Mouse (Mus musculus): Measurements from ENCODE around the gene Pgd. TPM values are rescaled to one million over a fixed set of nuclear protein-coding genes. Genes with fewer than 3 reads are reported as not detected.
"Not testable (repeated sequence)": the region's sequence is repeated elsewhere in the genome, so short reads cannot be mapped to it uniquely, and the experiment has no call there.

Gene Pgd
- total RNA-seq, 2 experiments from 2014 or later = 33.1 to 33.5 TPM

GRCm38 (mm10) chr4:149170394-149170931, 3.9 kb upstream of the Pgd start:
- DNase-seq (ENCODE audit: low spot score in 2 of 2) = no peak

GRCm38 (mm10) chr4:149169926-149170325, 3.4 kb upstream of the Pgd start:
- DNase-seq (ENCODE audit: low spot score in 2 of 2); intact Hi-C loops (cut with DNase I): not testable (repeated sequence)

More at GRCm38 (mm10) chr4:149170394-149170931, 3.9 kb upstream of the Pgd start:
- intact Hi-C loops (cut with DNase I) = no loop called here

DNA sequence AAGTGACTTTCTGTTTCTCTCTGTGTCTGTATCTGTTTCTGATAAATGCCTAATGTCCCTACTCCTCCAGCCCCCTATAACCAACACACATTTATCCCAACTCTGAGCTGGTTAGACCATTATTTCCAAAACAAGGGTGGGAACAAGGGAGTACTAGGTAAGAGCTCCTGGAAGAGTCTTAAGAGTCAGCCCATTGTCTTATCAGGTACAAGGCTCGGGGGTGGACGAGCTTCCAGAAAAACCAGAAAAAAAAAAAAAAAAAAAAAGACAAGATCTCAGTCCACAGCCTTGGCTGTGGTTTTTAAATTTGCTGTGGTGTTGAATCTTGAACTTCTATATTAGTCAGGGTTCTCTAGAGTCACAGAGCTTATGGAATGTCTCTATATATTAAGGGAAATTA, 1.4 kb upstream of the Pgd start:
- DNase-seq (ENCODE audit: low spot score in 2 of 2) = no peak
- intact Hi-C loops (cut with DNase I) = no loop called here

- peak in 1 of 2 experiments; percentile 40 for DNase-seq (ENCODE audit: low spot score in 2 of 2)
- intact Hi-C loops (cut with DNase I) = no loop called here
Measured at GRCm38 (mm10) chr4:149166957-149167611, 513 bp upstream of the Pgd start.

GRCm38 (mm10) chr4:149164150-149164549, 2.4 kb downstream of the Pgd start:
- no peak for DNase-seq (ENCODE audit: low spot score in 2 of 2)
- intact Hi-C loops (cut with DNase I) = no loop called here

DNA sequence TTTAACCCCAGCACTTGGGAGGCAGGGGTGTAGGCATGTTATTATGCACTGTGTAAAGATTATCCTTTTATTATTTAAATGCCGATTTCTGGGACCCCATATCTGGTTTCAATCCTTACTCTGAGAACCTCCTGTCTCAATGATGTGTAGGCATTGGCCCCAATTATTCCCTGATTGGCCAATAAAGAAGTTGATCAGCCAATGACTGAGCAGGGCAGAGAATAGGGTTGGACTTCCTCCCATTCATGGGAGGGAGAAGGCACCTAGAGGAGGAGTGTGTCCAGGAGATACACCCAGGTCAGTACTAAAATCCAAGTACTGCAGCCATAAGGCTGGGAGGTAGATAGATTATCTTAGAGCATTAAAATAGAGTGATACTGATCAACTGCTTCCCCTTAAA, 3.4 kb downstream of the Pgd start:
- intact Hi-C loops (cut with DNase I) = no loop called here
- no peak for DNase-seq (ENCODE audit: low spot score in 2 of 2)

GRCm38 (mm10) chr4:149161166-149161565, 5.4 kb downstream of the Pgd start:
- intact Hi-C loops (cut with DNase I) = no loop called here
- DNase-seq (ENCODE audit: low spot score in 2 of 2) = no peak

- no peak for DNase-seq (ENCODE audit: low spot score in 2 of 2)
- intact Hi-C loops (cut with DNase I) = no loop called here
Measured at GRCm38 (mm10) chr4:149159891-149160290, 6.7 kb downstream of the Pgd start.

DNA sequence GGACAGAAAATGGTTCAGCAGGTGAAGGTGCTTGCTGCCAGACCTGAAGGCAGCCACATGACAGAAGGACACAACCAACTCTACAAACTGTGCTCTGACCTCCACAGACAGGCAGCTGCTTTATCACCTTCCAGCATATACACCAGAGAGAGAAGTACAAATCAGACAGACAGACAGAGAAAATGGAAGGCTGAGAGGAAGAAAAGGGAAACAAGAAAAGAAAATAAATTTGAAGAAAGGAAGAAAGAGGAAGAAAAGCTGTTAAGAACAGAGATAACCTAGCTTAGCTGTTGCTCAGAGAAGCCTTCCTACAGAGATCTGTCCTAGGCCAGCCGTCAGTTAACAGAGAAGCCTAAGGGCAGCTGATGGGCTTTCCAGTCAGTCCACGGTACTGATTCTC, 7.4 kb downstream of the Pgd start:
- no peak for DNase-seq (ENCODE audit: low spot score in 2 of 2)
- intact Hi-C loops (cut with DNase I) = no loop called here

- DNase-seq (ENCODE audit: low spot score in 2 of 2) = no peak
- intact Hi-C loops (cut with DNase I) = no loop called here
Measured at GRCm38 (mm10) chr4:149157415-149157973, 9.1 kb downstream of the Pgd start.

DNA sequence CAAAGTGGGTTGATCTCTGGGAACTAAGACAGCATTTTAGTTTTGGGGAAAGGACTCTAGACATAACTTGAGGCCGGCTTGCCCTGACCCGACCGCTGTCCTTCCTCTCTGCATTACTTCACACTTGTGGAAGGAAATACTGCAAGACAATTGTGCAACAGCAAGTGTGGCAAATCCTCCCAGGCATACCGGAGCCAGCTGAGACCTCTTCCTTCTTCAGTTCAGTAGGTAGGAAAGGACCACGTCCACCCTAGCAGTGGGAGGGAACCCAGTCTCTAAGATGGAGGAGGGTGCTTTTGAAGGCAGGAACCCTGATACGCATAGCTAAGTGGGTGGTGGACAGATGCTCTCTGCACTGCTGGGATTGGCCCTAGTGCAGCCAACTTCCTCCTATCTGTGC, 10.9 kb downstream of the Pgd start:
- intact Hi-C loops (cut with DNase I) = no loop called here
- no peak for DNase-seq (ENCODE audit: low spot score in 2 of 2)

DNA sequence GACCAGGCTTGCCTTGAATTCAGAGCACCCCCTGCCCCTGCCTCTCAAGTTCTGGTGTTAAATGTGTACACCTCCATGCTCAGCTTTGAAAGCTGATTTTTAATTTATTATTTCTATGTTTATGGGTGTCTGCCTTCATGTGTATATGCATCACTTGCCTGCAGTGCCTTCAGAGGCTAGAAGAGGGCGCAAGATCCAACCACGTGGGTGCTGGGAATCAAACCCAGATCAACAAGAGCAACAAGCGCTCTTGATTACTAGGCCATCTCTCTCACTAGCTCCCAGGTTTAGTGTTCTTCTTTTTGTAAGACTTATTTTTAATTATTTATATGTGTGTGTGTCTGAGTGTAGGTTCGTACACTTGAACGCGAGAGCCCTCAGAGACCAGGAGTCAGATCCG, 11.7 kb downstream of the Pgd start:
- DNase-seq (ENCODE audit: low spot score in 2 of 2) = no peak
- intact Hi-C loops (cut with DNase I) = no loop called here

- intact Hi-C loops (cut with DNase I) = no loop called here
- DNase-seq (ENCODE audit: low spot score in 2 of 2) = no peak
Measured at GRCm38 (mm10) chr4:149150721-149151120, 15.8 kb downstream of the Pgd start.

DNA sequence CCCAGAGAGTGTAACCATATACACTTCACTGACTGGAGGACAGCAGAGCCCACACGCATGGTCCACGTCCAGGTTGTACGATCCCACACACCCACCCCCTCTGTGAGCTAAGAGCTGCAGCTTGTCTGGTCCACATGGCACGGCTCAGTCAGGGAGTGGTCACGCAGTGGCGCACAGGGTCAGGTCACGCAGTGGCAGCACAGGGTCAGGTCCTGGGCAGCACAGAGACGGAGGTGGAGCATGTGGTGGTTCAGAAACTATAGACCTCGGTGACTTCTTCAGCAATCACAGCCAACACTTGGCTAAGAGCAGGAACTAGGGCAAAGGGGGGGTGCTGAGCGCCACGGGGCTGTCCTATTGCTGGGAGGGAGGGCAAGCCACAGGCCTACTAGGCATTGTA, 16.3 kb downstream of the Pgd start:
- intact Hi-C loops (cut with DNase I) = no loop called here
- no peak for DNase-seq (ENCODE audit: low spot score in 2 of 2)

DNA sequence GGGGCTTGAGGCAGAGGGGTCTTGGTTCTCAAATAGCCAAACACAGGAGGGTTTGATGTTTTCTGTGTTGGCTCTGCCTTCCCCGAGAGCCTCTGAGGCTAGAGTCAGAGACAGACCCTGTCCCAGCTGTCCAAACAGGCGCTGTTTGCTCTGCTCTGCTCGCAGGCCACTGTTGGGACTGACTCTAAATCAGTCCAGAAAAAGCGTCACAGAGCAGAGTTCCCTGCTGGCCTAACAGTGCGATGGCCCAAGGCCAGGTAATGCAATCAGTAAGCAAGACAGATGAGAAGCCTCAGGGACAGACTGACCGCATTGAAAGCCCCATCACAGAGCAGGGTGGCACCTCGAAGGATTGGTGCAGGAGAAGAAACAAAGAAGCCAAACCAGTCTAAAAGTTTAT, 17.0 kb downstream of the Pgd start:
- intact Hi-C loops (cut with DNase I) = no loop called here
- no peak for DNase-seq (ENCODE audit: low spot score in 2 of 2)

DNA sequence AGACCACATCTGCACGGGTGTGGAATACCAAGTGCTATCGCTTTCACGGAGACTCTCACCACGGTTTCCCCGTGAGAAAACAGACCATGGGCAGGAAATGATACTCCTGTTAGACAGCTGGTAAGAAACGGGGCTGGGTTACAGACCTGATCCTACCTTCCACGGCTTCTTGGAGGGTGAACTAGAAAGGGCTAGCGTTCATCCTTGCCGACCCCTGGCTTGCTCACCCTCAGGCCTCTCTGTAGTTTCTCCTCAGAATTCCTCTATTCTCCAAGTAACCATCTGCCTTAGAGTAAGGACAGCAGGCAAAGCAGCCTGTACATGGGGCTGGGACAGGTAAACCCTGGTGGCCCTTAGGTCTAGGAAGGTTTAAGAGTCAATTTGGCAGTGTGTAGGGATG, 17.4 kb downstream of the Pgd start:
- no peak for DNase-seq (ENCODE audit: low spot score in 2 of 2)
- intact Hi-C loops (cut with DNase I) = no loop called here

DNA sequence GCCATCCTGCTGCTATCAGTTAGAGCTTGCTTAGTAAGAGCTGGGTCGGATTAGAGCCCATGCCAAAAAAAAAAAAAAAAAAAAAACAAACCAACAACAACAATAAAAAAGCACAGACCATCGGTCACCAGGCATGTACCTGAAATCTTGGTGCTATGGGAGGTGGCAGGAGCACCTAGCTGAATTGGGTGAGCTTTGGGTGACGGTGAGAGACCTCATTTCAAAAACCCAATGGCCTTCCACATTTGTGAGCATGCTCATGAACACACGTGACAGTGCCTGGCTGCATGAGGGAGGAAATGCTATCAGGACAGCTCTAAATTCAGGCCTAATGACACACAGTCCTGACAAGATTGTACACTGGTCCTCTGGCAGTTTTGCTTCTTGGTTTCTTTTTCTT, 18.5 kb downstream of the Pgd start:
- no peak for DNase-seq (ENCODE audit: low spot score in 2 of 2)
- intact Hi-C loops (cut with DNase I) = no loop called here

GRCm38 (mm10) chr4:149147528-149147927, 19.0 kb downstream of the Pgd start:
- intact Hi-C loops (cut with DNase I) = no loop called here
- DNase-seq (ENCODE audit: low spot score in 2 of 2) = no peak

DNA sequence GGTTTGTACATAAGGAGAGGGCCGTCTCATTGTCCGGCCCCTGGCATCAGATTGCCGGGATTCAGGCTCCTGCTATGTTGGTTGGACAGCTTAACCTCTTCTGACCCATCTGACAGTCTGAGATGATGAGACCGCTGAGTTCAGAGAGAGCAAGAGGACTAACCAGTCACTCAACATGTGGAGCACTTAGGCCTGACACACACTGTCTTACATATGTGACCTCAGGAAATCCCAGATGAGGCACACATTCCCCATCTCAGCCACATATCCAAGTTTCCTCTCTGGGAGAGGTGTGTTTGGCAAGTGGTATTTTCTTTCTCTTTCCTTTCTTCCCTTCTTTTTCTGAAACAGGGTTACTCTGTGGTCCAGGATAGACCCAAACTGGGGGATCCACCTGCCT, 21.4 kb downstream of the Pgd start:
- intact Hi-C loops (cut with DNase I) = no loop called here
- no peak for DNase-seq (ENCODE audit: low spot score in 2 of 2)

DNA sequence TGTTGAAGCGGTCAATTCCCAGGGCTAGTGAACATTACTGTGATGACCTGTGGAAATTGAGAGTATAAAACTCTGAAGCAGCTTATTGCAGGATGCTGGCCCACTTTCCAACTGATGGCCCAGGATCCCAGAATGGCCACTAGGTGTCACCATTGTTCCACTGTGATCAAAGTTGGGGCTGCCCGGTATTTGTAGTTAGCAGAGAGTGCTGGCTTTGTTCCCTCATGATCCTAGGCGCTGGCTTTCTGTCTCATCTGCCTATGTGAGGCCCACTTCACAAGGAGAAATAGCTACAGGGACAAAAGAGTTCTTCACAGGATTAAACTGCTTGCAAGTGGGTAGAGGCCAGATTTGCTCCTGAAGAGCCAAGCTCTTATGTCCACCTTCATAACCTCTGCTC, 22.1 kb downstream of the Pgd start:
- peak; percentile 84 to 86 for DNase-seq (ENCODE audit: low spot score in 2 of 2)
- intact Hi-C loops (cut with DNase I) = loop anchor here (5.0 kb wide), 1 partner anchor 403 kb away; no protein-coding TSS in a partner anchor

DNA sequence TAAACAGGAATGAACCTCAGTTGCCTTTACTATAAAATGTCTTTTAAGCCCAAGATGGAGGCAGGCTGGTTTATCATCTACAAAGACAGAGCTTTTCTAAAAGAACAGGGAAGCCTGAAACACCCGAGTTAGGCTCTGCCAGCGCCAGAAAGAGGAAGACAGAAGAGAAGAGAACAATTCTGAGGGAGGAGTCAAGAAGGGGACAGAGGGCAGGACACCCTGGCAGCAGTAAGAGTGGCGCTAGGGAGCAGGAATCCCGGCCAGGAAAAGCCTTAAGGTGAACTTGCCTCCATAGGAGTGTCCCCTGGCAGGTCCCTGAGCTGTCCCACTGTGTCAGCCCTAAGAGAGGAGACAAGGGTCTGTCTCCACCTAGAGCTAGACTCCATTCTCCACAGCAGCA, 23.0 kb downstream of the Pgd start:
- intact Hi-C loops (cut with DNase I) = loop anchor here (5.0 kb wide), 1 partner anchor 404 kb away; no protein-coding TSS in a partner anchor
- no peak for DNase-seq (ENCODE audit: low spot score in 2 of 2)

Measured in left cerebral cortex, postnatal 25 days (tissue).